Mouse (Mus musculus) liver, postnatal 0 days (tissue): ENCODE data around the gene Cep170.

Experiments
- CTCF ChIP-seq: sonication (generic); IDR thresholded peaks from 2 replicates; pipeline ENCODE4 v1.5.1; 2016; ENCODE audit warnings: antibody characterized with exemption, low read depth
- EP300 ChIP-seq: IDR thresholded peaks from 2 replicates; pipeline ENCODE4 v1.6.1; 2016; ENCODE audit warnings: antibody characterized with exemption, low read depth, mild to moderate bottlenecking

GRCm38 (mm10) chr1:176792175-176792574 lies 21.7 kb downstream of the Cep170 start:
- TF ChIP-seq CTCF (no peak), EP300 (no peak)
